Mouse (Mus musculus) forebrain, embryonic 10.5 days (tissue): Measurements from ENCODE around the gene Olfr1368. TPM values are rescaled to one million over a fixed set of nuclear protein-coding genes. Genes with fewer than 3 reads are reported as not detected.

Experiments
- DNase-seq: peaks from one replicate; pipeline ENCODE4 v3.0.0-alpha.2; 2017; ENCODE audit warnings: low spot score; ENCODE audit errors: extremely low spot score
- H3K27ac ChIP-seq: fragments of 300-500 bp; sonication (generic); 2 replicates; pipeline ENCODE4 v1.5.1; 2016; ENCODE audit warnings: mild to moderate bottlenecking
- H3K27me3 ChIP-seq: fragments of 300-500 bp; sonication (generic); 2 replicates; pipeline ENCODE4 v1.6.1; 2016; ENCODE audit warnings: mild to moderate bottlenecking; ENCODE audit not compliant: poor library complexity, severe bottlenecking
- H3K36me3 ChIP-seq: fragments of 300-500 bp; sonication (generic); replicated peaks from 2 replicates; pipeline ENCODE4 v1.6.1; 2016; ENCODE audit warnings: mild to moderate bottlenecking, moderate library complexity
- H3K4me1 ChIP-seq: fragments of 300-500 bp; sonication (generic); 2 replicates; pipeline ENCODE4 v1.6.1; 2016
- H3K4me3 ChIP-seq: fragments of 300-500 bp; sonication (generic); 2 replicates; pipeline ENCODE4 v1.5.1; 2016; ENCODE audit warnings: mild to moderate bottlenecking, moderate library complexity
- H3K9me3 ChIP-seq: fragments of 300-500 bp; sonication (generic); 2 replicates; pipeline ENCODE4 v1.6.1; 2016; ENCODE audit warnings: mild to moderate bottlenecking, moderate library complexity
- WGBS: fragments of 180-500 bp; shearing (Covaris S2); methylation state at CpG from one replicate; pipeline ENCODE4 v1.1.7; 2016; 5-methylcytosine and 5-hydroxymethylcytosine counted together
- polyA plus RNA-seq: library from polyadenylated mRNA; unstranded; fragments of >200 nt; fragmentation: Nextera tagmentation; extraction: Ambion mirVana; gene quantifications from 2 replicates; pipeline ENCODE4 v1.2.1, GENCODE M21; 2016

Gene Olfr1368
- polyA plus RNA-seq: not detected in 2 replicates

DNA sequence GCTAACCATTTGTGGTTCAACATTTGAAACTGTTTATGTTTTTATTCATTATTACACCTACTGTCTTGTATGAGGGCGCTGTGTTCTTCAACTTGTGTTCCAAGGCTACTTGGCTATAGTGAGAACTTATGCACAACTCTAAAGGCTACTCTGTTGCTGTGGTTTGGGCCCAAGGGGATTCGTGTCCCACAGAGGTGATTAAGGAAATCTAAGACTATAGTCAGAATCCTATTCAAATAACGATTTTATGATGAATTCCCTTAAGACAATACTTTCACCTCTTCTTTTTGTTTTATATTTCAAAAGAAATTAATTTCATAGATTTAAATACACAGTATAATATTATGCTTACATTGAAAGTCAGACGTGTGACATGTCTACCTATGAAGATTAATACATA, at the start of gene Olfr1368:
Olfr1368 (minus strand) TSS at position 101 of the 400 bp plus-strand sequence.
- Histone ChIP-seq H3K4me1 (no peaks in the 10 kb centered on the region), H3K27ac (no peak within 1 kb of the TSS), H3K4me3 (no peak within 1 kb of the TSS), H3K27me3 (no peaks in the 10 kb centered on the region), H3K9me3 (no peaks in the 10 kb centered on the region), H3K36me3 (no peaks in the 10 kb centered on the region)
- 81% methylated on average over 4 of the region's 4 CpGs for WGBS
- no peak for DNase-seq

DNA sequence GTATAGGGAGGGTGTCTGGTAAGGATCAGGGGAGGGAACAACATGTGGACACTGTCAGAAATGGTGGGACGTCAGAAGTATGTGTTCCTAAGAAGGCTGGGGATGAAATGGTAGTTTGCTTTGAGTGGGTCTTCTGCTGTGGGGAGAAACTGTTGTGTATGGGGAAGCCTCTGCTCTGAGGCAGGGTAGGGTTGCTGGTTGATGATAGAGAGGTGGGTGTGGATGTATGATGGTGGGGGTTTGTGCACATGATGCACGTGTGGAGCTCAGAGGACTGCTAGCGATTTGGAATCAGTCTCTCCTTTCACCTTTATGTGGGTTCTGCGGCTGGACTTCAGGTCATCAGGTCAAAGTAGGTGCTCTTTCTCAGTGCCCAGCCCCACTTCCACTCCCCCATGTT, 39.9 kb upstream of the Olfr1368 start:
- Histone ChIP-seq H3K27me3 (no peaks in the 10 kb centered on the region), H3K27ac (no peak overlapping the region), H3K36me3 (peaks cover 90% of the 10 kb centered on the region), H3K4me1 (peaks cover 38% of the 10 kb centered on the region), H3K4me3 (no peak overlapping the region), H3K9me3 (no peaks in the 10 kb centered on the region)
- WGBS: 87% methylated on average over 4 of the region's 4 CpGs
- no peak for DNase-seq

DNA sequence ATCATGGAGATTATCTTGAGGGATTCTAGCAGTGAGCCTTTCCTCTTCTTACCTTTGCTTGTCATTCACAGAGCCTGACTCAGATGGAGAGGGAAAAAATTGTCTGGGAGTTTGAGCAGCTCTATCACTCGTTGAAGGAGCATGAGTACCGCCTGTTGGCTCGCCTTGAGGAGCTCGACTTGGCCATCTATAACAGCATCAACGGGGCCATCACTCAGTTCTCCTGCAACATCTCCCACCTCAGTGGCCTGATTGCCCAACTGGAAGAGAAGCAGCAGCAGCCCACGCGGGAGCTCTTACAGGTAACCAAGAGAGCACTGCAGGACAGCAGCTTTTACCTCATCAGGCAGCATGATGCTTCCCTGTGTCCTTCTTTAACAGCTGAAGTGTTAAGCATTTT, 38.0 kb upstream of the Olfr1368 start:
- peaks cover 71% of the 10 kb centered on the region for H3K36me3 ChIP-seq

DNA sequence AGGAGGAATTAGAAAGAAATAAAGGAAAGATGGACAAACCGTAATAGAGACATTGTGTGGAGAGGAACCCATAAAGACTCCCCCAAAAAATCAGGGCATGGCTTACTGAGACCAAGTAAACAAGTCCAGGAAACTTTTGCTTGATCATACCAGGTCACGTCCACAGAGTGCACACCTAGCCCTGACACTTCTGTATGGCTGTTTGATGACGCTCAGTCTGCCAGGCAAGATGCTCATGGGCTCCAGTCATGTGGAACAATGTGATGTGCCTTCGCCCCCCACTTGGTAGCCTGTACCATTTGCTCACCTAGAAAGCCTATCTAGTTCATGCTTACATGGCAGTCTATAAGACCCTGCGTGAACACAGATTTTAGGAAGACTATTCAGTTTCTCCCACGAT, 37.4 kb upstream of the Olfr1368 start:
- no peaks in the 10 kb centered on the region for H3K9me3 ChIP-seq
- H3K27me3 ChIP-seq: peaks cover 4% of the 10 kb centered on the region; the same call in 1 of the 2 replicates
- 94% methylated on average over 6 of the region's 6 CpGs for WGBS
- peaks cover 52% of the 10 kb centered on the region for H3K4me1 ChIP-seq
- H3K4me3 ChIP-seq: peak overlapping the region; percentile 18; the same call in 1 of the 2 replicates
- DNase-seq: no peak
- H3K36me3 ChIP-seq: peaks cover 65% of the 10 kb centered on the region
- H3K27ac ChIP-seq: no peak overlapping the region

More for the DNA sequence above, 38.0 kb upstream of the Olfr1368 start:
- peaks cover 46% of the 10 kb centered on the region for H3K4me1 ChIP-seq
- no peaks in the 10 kb centered on the region for H3K9me3 ChIP-seq
- DNase-seq: no peak
- no peak overlapping the region for H3K27ac ChIP-seq
- no peaks in the 10 kb centered on the region for H3K27me3 ChIP-seq
- 94% methylated on average over 7 of the region's 7 CpGs for WGBS
- no peak overlapping the region; the same call in 1 of the 2 replicates for H3K4me3 ChIP-seq

DNA sequence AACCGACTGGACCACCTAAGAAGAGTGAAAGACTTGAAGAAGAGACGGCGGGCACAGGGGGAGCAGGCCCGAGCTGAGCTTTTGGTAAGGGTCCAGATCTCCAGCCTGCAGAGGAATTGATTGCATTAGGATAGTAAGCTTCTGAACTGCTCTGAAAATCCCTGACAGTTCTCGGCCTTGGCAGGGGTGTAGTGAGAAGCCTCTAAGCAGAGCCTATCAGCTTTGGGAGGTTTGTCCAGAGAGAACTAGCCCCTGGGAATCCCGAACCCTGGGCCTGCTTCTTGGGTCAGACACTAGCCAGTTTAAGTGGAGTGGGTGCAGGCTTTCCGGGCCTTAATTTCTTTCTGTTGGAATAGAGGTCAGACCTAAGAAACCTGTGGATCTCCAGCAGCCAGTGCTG, 36.3 kb upstream of the Olfr1368 start:
- Histone ChIP-seq H3K36me3 (peaks cover 54% of the 10 kb centered on the region), H3K27ac (0 out of 2 replicates have a peak overlapping the region, but pooled peaks have one; percentile 25), H3K4me3 (peak overlapping the region; percentile 98), H3K9me3 (no peaks in the 10 kb centered on the region), H3K4me1 (peaks cover 52% of the 10 kb centered on the region), H3K27me3 (peaks cover 8% of the 10 kb centered on the region; the same call in 1 of the 2 replicates)
- WGBS: 77% methylated on average over 7 of the region's 7 CpGs
- no peak for DNase-seq

DNA sequence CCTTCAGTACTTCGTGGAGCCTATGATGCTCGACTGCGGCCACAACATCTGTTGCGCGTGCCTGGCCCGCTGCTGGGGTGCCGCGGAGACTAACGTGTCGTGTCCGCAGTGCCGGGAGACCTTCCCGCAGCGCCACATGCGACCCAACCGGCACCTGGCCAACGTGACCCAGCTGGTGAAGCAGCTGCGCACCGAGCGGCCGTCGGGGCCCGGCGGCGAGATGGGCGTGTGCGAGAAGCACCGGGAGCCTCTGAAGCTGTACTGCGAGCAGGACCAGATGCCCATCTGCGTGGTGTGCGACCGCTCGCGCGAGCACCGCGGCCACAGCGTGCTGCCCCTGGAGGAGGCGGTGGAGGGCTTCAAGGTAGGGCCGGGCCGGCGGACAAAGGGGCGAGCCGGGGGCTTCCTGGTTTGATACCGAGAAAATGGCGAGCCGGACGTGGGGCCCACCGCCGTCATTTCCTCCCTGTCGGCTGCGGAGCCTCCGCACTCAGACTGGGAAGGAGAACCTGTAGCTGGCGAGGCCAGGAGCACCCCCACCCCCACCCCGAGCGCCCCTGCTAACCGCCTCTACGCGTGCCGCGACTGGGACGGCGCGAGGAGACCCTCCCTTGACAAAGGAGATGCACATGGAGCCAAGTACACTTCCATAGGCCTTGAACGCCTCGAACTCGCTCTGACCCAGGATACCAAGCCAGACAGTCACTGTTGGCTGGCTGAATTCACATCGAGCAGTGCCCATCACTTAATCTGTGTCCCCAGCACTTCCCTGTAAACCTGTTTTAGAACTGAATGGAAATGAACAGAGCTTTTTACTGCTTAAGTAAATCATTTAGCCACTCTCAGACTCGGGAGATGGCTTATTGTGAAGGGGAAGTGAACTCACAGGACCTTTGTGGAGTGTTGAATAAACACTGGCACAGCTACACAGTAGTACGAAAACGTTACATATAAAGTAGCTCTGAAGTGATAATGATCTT, 35.2 kb upstream of the Olfr1368 start:
- peak; percentile 70 for DNase-seq
- Histone ChIP-seq H3K36me3 (peaks cover 43% of the 10 kb centered on the region), H3K27ac (peak overlapping the region; percentile 98), H3K27me3 (peaks cover 8% of the 10 kb centered on the region; the same call in 1 of the 2 replicates), H3K4me3 (peak overlapping the region; percentile 98), H3K9me3 (no peaks in the 10 kb centered on the region), H3K4me1 (peaks cover 52% of the 10 kb centered on the region)
- WGBS: 1% methylated on average over 71 of the region's 71 CpGs

DNA sequence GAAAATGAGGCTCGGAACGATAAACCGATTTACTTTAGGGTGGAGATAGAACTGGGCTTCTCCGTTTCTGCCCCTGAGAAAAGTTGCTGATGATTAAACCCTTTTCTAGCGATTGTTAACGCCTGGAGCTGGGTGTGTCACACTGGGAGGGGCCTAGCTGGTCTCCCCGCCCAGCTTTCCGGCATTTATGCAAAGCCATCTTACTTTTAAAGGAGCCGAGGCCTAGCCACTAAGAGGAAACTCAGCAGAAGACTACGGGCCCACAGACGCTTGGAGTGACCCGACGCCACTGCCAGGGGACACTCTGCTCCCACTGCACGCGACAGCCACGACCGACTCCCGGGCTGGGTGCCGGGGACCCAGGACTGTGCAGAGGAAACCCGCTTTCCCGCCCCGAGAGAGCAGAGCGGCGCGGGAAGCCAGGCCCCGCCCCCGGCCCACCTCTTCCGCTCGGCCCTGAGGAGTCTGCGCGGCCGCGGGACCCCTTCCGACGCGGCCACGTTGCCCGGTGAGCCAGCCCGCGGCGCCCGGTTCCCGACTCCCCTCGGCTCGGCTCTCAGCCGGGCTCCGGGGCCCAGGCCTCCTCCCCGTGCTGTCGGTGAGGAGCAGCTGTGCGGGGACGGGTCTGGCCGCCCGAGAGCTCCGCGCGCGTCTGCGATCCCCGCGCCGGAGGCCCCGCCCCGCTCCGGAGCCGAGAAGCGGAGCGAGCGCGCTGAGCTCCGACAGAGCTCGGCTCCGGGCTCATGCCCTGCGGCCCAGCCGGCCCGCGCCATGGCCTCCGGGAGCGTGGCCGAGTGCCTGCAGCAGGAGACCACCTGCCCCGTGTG, 34.3 kb upstream of the Olfr1368 start:
- Histone ChIP-seq H3K4me1 (peaks cover 45% of the 10 kb centered on the region), H3K27ac (peak overlapping the region; percentile 98), H3K4me3 (peak overlapping the region; percentile 98), H3K9me3 (no peaks in the 10 kb centered on the region), H3K36me3 (peaks cover 34% of the 10 kb centered on the region), H3K27me3 (peaks cover 8% of the 10 kb centered on the region; the same call in 1 of the 2 replicates)
- peak; percentile 90 for DNase-seq
- 0% methylated on average over 80 of the region's 80 CpGs for WGBS

DNA sequence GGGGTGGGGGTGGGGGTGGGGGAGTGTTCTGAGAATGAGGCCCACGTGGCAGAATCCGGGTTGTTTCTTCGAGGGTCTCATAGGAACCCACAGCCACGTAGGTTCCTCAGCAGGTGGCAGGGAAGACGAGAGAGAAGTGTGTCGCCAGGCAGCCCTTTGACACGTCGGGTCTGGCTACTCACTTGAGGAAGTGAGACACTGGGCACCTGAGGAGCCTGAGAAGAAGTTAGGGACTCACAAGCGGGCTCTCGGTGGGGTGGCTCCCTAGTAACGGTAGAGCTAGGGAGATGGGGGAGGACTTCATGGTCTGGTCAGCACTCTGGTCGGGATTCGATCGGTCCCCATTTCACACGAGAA, 33.7 kb upstream of the Olfr1368 start, which contains the start of gene Trim27:
Trim27 (plus strand) TSS at position 79 of the 357 bp plus-strand sequence.
- peaks cover 8% of the 10 kb centered on the region; the same call in 1 of the 2 replicates for H3K27me3 ChIP-seq
- peaks cover 42% of the 10 kb centered on the region for H3K4me1 ChIP-seq
- under 1% methylated on average over 15 of the region's 15 CpGs for WGBS
- peaks cover 28% of the 10 kb centered on the region for H3K36me3 ChIP-seq
- H3K27ac ChIP-seq: peak within 1 kb of the TSS; percentile 98
- no peak for DNase-seq
- H3K4me3 ChIP-seq: peak within 1 kb of the TSS; percentile 98
- H3K9me3 ChIP-seq: no peaks in the 10 kb centered on the region

DNA sequence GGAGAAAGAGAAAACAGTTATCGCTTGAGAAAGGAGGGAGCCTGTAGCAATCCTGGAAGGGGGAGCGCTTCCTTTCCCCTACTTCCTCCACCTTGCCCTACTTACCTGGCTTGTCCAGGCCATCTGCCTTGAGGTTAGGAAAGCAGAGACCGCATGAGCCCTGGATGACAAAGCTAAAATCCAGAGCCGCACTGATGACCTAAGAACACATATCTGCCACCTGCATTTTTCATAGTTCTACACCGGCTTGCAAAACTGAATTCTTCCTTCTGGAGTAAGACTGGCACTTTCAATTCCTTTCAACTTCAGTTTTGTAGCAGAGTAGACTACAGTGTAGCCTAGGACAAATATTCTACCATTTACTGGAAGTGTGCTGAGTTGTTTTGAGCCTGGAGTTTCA, 32.7 kb upstream of the Olfr1368 start:
- peak overlapping the region; percentile 98 for H3K27ac ChIP-seq
- peak overlapping the region; percentile 98 for H3K4me3 ChIP-seq
- no peaks in the 10 kb centered on the region for H3K9me3 ChIP-seq
- DNase-seq: no peak
- peaks cover 18% of the 10 kb centered on the region for H3K36me3 ChIP-seq
- peaks cover 8% of the 10 kb centered on the region; the same call in 1 of the 2 replicates for H3K27me3 ChIP-seq
- WGBS: 81% methylated on average over 5 of the region's 5 CpGs
- H3K4me1 ChIP-seq: peaks cover 43% of the 10 kb centered on the region

DNA sequence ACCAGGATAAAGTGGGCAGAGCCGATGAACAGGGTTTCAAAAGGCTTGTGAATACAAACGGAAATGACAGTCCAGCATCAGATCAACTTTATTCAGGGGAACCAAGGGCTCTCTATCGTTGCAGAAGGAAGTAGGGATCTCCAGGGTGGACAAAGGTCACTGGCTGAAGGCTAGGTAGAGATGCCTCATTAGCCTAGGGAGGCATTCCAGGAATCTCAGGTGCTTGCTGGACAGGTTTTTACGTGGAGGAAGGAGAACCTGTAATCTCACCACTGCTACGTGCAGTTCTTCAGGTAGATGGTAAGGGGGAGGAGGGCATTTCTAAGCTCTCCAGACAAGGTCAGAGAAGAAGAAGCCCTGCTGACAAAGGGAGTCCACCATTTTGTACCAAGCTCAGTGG, 32.0 kb upstream of the Olfr1368 start:
- Histone ChIP-seq H3K9me3 (no peaks in the 10 kb centered on the region), H3K27ac (no peak overlapping the region), H3K4me1 (peaks cover 41% of the 10 kb centered on the region), H3K27me3 (peaks cover 8% of the 10 kb centered on the region; the same call in 1 of the 2 replicates), H3K4me3 (no peak overlapping the region; the same call in 1 of the 2 replicates), H3K36me3 (peaks cover 11% of the 10 kb centered on the region)
- DNase-seq: no peak
- 66% methylated on average over 5 of the region's 5 CpGs for WGBS

DNA sequence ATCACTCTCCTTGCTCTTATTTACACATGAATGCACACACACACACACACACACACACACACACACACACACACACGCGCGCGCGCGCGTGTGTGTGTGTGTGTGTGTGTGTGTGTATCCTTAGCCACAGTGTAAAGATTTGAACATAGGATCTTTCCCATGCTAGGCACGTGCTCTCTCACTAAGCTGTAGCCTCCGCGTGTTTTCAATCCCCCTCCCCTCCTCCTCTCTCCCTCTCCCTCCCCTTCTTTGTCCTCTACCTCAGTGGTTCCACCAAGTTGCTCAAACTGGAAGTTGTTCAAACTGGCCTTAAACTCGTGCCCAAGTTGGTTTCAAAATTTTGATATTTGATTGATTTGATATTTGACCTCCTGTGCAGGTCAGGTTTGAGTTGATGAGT, 31.1 kb upstream of the Olfr1368 start:
- Histone ChIP-seq H3K27me3 (peaks cover 8% of the 10 kb centered on the region; the same call in 1 of the 2 replicates), H3K4me1 (peaks cover 35% of the 10 kb centered on the region), H3K36me3 (peaks cover 2% of the 10 kb centered on the region), H3K27ac (no peak overlapping the region), H3K9me3 (no peaks in the 10 kb centered on the region), H3K4me3 (no peak overlapping the region)
- WGBS: 73% methylated on average over 11 of the region's 11 CpGs
- DNase-seq: no peak

DNA sequence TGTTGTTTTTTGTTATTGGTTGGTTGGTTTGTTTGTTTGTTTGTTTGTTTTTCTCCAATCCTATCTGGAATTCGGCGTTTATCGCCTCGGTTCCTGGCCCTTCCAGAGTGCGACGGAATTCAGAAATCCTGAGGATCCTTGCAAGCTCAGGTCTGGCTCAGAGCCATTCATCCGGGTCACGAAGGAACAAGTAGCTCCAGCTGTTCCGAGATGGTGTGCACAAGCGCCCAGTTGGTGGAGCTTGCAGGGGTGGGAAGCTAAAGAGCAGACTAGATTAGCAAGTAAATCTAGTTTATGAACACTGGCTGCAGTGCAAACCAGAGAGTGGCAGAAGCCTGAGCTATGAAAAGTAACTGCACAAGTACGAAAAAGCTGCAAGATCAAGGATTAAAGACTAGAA, 27.4 kb upstream of the Olfr1368 start:
- peaks cover 35% of the 10 kb centered on the region for H3K4me1 ChIP-seq
- DNase-seq: peak; percentile 74
- WGBS: under 1% methylated on average over 11 of the region's 11 CpGs
- H3K36me3 ChIP-seq: no peaks in the 10 kb centered on the region
- H3K27ac ChIP-seq: peak overlapping the region; percentile 63
- no peaks in the 10 kb centered on the region for H3K9me3 ChIP-seq
- H3K4me3 ChIP-seq: peak overlapping the region; percentile 63
- peaks cover 4% of the 10 kb centered on the region; the same call in 1 of the 2 replicates for H3K27me3 ChIP-seq
